Mouse (Mus musculus): Measurements from ENCODE around the gene Cpsf6. TPM values are rescaled to one million over a fixed set of nuclear protein-coding genes. Genes with fewer than 3 reads are reported as not detected.

Cpsf6 gene
- polyA plus RNA-seq, 1 experiment from 2014 or later = 53.6 TPM

DNA sequence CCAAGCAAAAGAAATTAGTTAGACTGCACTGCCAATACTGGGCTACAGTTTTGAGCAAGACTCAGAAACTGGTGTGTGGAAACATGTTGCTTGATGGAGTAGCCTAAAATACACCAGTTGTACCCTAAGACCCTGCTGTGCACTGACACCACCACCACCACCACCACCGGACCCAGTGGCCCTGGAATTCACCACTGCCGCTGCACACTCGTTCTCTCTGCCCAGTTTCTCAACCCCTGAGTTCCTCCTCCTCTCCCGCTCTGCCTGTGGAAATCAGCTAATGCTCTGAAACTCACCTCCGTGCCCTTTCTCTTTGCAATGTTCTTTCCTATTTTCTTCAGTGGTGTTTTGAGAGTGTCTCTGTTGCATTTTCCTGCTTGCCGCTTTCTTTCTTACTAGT, 81.5 kb downstream of the Cpsf6 start:
- Histone ChIP-seq H3K9me3 (ENCODE audit: control insufficient read depth, low read length) (no peaks in the 10 kb centered on the region), H3K4me2 (replicated peaks; ENCODE audit: low read depth) (no peak overlapping the region), H3K27me3 (ENCODE audit: control insufficient read depth, insufficient read depth, low read length) (no peaks in the 10 kb centered on the region), H3K9ac (ENCODE audit: low read length) (no peak overlapping the region), H3K36me3 (ENCODE audit: control insufficient read depth, insufficient read depth, low read length) (no peaks in the 10 kb centered on the region), H3K27ac (replicated peaks) (no peak overlapping the region), H3K4me1 (replicated peaks; ENCODE audit: control insufficient read depth, insufficient read depth) (no peaks in the 10 kb centered on the region), H3K4me3 (ENCODE audit: low read depth, low read length) (no peak overlapping the region)
- 83% methylated on average over 6 of the region's 6 CpGs for WGBS
- TF ChIP-seq EP300 (optimal IDR thresholded peaks at IDR 0.05) (no peak), CTCF (IDR thresholded peaks at IDR 0.05; ENCODE audit: low read depth) (no peak)
- ATAC-seq (ENCODE audit: low FRiP score, low TSS enrichment) = no peak
- no peak for DNase-seq (ENCODE audit: low spot score)

Other genes with a start within 250 kb of the Cpsf6 start
- gene Frs2, start 231.5 kb downstream of the Cpsf6 start, polyA plus RNA-seq (2015; fragmentation: Nextera tagmentation; extraction: Ambion mirVana) = 11.6 and 11.9 TPM in 2 replicates
- 36.9 and 38.2 TPM in 2 replicates for gene Yeats4, start 155.5 kb downstream of the Cpsf6 start, polyA plus RNA-seq (2015; fragmentation: Nextera tagmentation; extraction: Ambion mirVana)
- not detected in 2 replicates for gene 9530003J23Rik, start 141.3 kb downstream of the Cpsf6 start, polyA plus RNA-seq (2015; fragmentation: Nextera tagmentation; extraction: Ambion mirVana)
- 48.9 and 54.0 TPM in 2 replicates for gene Lyz2, start 97.7 kb downstream of the Cpsf6 start, polyA plus RNA-seq (2015; fragmentation: Nextera tagmentation; extraction: Ambion mirVana)
- gene Lyz1, start 87.1 kb downstream of the Cpsf6 start, polyA plus RNA-seq (2015; fragmentation: Nextera tagmentation; extraction: Ambion mirVana) = 0.10 and 0.29 TPM in 2 replicates
- gene Cpm, start 249.5 kb upstream of the Cpsf6 start, polyA plus RNA-seq (2015; fragmentation: Nextera tagmentation; extraction: Ambion mirVana) = 22.9 and 26.6 TPM in 2 replicates

All from stomach, postnatal 0 days (tissue).